Mouse (Mus musculus) MEL (cell line): ENCODE data around the gene Rnf126.

Experiments
- CTCF ChIP-seq, 3 experiments: IDR thresholded peaks in 2 of 3; conservative IDR thresholded peaks in 1 of 3; 2 replicates each; pipeline ENCODE4 v1.5.1; 2011 to 2012; ENCODE audit warnings: low read length in 3 of 3, low read depth in 2 of 3, mild to moderate bottlenecking in 2 of 3, improper control_type of control experiment in 1 of 3, inconsistent platforms in 1 of 3, mixed read lengths in 1 of 3, moderate library complexity in 1 of 3; ENCODE audit not compliant: control insufficient read depth in 1 of 3, insufficient read depth in 1 of 3, poor library complexity in 1 of 3, severe bottlenecking in 1 of 3
- ETS1 ChIP-seq: IDR thresholded peaks from 2 replicates; pipeline ENCODE4 v1.6.1; 2012; ENCODE audit warnings: low read depth, mild to moderate bottlenecking, inconsistent platforms, low read length, improper control_type of control experiment, moderate library complexity
- MYB ChIP-seq: IDR thresholded peaks from 2 replicates; pipeline ENCODE4 v1.6.1; 2011; ENCODE audit warnings: mild to moderate bottlenecking, low read depth, low read length, improper control_type of control experiment
- MYC ChIP-seq: IDR thresholded peaks from 2 replicates; pipeline ENCODE4 v1.6.1; 2011; ENCODE audit warnings: low read depth, mild to moderate bottlenecking, low read length, improper control_type of control experiment, moderate library complexity
- NELFE ChIP-seq: IDR thresholded peaks from 2 replicates; pipeline ENCODE4 v1.6.1; 2011; ENCODE audit warnings: low read depth, low read length, improper control_type of control experiment
- POLR2A ChIP-seq, 2 experiments: IDR thresholded peaks; 2 replicates each; pipeline ENCODE4 v1.6.1; 2011 to 2012; ENCODE audit warnings: low read length in 2 of 2, mild to moderate bottlenecking in 2 of 2, control low read depth in 1 of 2, improper control_type of control experiment in 1 of 2, low read depth in 1 of 2, moderate library complexity in 1 of 2; ENCODE audit not compliant: control insufficient read depth in 1 of 2, insufficient read depth in 1 of 2, poor library complexity in 1 of 2
- USF1 ChIP-seq: IDR thresholded peaks from 2 replicates; pipeline ENCODE4 v1.6.1; 2014; ENCODE audit warnings: low read depth, mild to moderate bottlenecking, inconsistent platforms, low read length, improper control_type of control experiment, moderate library complexity

DNA sequence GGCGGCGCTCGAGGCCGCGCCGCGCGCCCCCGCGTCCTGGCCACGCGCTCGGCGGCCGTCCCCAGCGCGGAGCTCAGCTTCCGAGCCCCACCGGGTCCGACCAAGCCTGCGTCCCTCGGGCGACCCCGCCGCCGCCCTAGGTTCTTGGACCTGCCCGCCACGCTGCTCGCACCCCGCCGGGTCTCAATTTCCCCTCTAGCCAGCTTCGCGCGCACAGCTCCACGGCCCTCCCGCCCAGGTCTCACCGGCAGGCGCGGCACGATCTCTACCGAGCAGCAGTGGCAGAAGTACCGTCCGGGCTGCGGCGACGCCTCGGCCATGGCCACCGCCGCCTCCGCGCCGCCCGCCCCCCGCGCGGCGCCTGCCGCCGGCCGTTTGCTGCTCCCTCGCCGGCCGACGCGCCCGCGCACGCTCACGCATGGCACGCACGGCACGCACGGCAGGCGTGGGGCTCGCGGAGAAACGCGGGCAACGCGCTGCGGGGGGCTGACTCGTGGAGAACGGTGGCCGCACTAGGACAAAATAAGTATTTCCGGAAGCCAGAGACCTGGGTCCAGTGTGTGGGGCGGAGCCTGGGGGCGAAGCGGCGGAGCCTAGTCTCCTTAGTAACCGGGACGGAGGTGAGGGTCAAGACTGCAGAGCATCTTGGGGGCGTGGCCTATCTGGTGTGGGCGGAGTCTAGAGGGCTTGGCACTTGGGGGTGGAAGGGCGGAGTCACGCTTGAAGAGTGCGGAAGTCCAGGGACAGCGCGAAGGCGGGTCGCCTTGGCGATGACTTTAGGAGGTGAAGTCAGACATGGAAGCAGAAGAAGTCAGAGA, at the start of gene Rnf126:
- TF ChIP-seq ETS1 = no peak
- TF ChIP-seq MYB = no peak
- TF ChIP-seq CTCF (IDR thresholded peaks at IDR 0.05 in 2 of 3, conservative IDR thresholded peaks at IDR 0.05 in 1 of 3; ENCODE audit: control insufficient read depth in 1 of 3, insufficient read depth in 1 of 3, low read depth in 2 of 3, low read length in 3 of 3, poor library complexity in 1 of 3, severe bottlenecking in 1 of 3) = no peak
- peak; percentile 32; the same call in 1 of the 2 replicates for TF ChIP-seq USF1
- peak; percentile 70 for TF ChIP-seq NELFE
- peak; percentile 64 to 94; a peak in 3 of 4 replicates for TF ChIP-seq POLR2A (IDR thresholded peaks at IDR 0.05; ENCODE audit: control insufficient read depth in 1 of 2, insufficient read depth in 1 of 2, low read depth in 1 of 2, low read length in 2 of 2, poor library complexity in 1 of 2)
- TF ChIP-seq MYC = peak; percentile 39; the same call in 1 of the 2 replicates
